Mouse (Mus musculus) urinary bladder, postnatal 4 days (tissue): ENCODE data around the gene Avil.
A peak's percentile ranks its signal among the peaks of the same experiment; 100 is the strongest.

ENCODE experiments used
- DNase-seq, 2 experiments: peaks; one replicate each; pipeline ENCODE4 v3.0.0; 2021 to 2022; ENCODE audit warnings: low spot score in 2 of 2

Avil gene

GRCm38 (mm10) chr10:126980933-126981530 lies 19.5 kb upstream of the Avil start:
- DNase-seq, result no peak

- no peak for DNase-seq
Observed at GRCm38 (mm10) chr10:126981746-126982145, 18.8 kb upstream of the Avil start.

- no peak for DNase-seq
Observed at GRCm38 (mm10) chr10:126983193-126983725, 17.2 kb upstream of the Avil start.

- no peak for DNase-seq
Observed at GRCm38 (mm10) chr10:126984189-126985004, 16.1 kb upstream of the Avil start.

GRCm38 (mm10) chr10:126985127-126985526 lies 15.4 kb upstream of the Avil start:
- no peak for DNase-seq

GRCm38 (mm10) chr10:126985579-126985978 lies 14.9 kb upstream of the Avil start:
- DNase-seq, result no peak

- DNase-seq, result peak; percentile 82 to 84
Observed at GRCm38 (mm10) chr10:126986541-126986961, 14.0 kb upstream of the Avil start.

GRCm38 (mm10) chr10:126987183-126988118 lies 13.1 kb upstream of the Avil start:
- DNase-seq, result no peak

GRCm38 (mm10) chr10:126988513-126989165 lies 11.9 kb upstream of the Avil start:
- DNase-seq, result no peak

GRCm38 (mm10) chr10:126990313-126991056 lies 10.0 kb upstream of the Avil start:
- peak; percentile 78 to 89 for DNase-seq

GRCm38 (mm10) chr10:126991676-126992075 lies 8.8 kb upstream of the Avil start:
- no peak for DNase-seq

- DNase-seq, result no peak
Observed at GRCm38 (mm10) chr10:126993621-126994020, 6.9 kb upstream of the Avil start.

- DNase-seq, result no peak
Observed at GRCm38 (mm10) chr10:126997340-126998113, 3.0 kb upstream of the Avil start.

- DNase-seq, result no peak
Observed at GRCm38 (mm10) chr10:127001297-127001696, 788 bp downstream of the Avil start.

- no peak for DNase-seq
Observed at GRCm38 (mm10) chr10:127002056-127002455, 1.5 kb downstream of the Avil start.

GRCm38 (mm10) chr10:127002765-127003164 lies 2.3 kb downstream of the Avil start:
- DNase-seq, result no peak

GRCm38 (mm10) chr10:127003334-127003733 lies 2.8 kb downstream of the Avil start:
- no peak for DNase-seq

- no peak for DNase-seq
Observed at GRCm38 (mm10) chr10:127003806-127004205, 3.3 kb downstream of the Avil start.

- DNase-seq, result no peak
Observed at GRCm38 (mm10) chr10:127016488-127016887, 16.0 kb downstream of the Avil start.

- no peak for DNase-seq
Observed at GRCm38 (mm10) chr10:127017071-127017470, 16.6 kb downstream of the Avil start.
